Mouse (Mus musculus): ENCODE results near the gene Ghdc. TPM values are rescaled to one million over a fixed set of nuclear protein-coding genes. Genes with fewer than 3 reads are reported as not detected.

Ghdc gene
- polyA plus RNA-seq (2014; fragmentation: Illumina TruSeq; extraction: RNeasy Lipid Tissue Mini Kit (QIAGEN cat#74804); ENCODE audit: low read depth, low replicate concordance), result 16.4 TPM

DNA sequence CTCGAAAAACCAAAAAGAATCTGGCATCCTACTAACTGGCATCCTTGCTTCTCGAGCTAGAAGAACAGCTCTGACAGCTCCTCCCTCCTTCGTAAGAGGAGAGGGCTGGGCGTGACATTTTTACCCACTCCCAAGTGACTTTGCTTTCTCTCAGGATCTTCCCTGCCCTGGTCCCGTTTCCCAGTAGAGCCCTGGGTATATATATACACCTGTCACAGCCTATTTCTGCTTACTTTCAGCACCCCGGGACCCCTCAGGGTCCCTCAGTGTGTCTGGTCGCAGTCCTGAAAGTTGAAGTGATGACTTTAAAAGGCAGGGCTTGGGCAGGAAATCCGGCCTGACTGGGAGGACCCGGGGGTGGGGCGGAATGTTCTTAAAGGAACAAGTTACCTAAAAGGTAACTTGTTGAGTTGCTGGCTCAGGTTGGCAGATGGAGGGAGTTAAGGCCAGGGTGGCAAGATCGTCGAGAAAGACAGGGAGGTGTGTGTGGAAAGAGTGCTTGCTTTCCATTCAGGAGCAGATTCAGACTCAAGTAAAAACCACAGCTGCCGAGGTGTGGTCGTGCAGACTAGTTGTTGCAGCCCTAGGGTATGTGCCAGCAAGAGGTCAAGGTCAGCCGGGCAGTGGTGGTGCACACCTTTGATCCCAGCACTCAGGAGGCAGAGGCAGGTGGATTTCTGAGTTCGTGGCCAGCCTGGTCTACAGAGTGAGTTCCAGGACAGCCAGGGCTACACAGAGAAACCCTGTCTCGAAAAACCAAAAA, at the start of gene Ghdc:
Gene Ghdc, minus strand, starts transcription at position 312 of the 763 bp plus-strand sequence.

DNA sequence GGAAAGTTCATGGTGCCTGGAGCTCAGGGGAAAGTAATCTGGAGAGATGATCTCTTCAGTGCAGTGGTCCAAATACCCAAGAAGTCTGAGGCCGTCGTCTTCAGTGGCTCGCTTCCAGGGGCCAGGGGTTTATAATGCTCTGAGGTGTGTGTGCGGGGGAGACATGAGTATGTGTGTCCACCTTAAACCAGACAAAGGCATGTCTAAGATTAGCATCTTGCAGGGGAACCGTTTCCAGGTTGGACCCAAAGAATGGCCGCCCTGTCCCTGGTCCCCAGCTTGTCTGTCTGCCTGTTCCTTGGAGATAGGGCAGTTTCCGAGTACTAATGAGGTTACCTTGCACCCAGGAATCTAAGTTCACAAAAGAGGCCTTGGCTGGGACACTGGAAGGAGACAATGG, 7.9 kb downstream of the Ghdc start, which contains the start of gene Hcrt:
Gene Hcrt, minus strand, starts transcription at position 101 of the 400 bp plus-strand sequence.

DNA sequence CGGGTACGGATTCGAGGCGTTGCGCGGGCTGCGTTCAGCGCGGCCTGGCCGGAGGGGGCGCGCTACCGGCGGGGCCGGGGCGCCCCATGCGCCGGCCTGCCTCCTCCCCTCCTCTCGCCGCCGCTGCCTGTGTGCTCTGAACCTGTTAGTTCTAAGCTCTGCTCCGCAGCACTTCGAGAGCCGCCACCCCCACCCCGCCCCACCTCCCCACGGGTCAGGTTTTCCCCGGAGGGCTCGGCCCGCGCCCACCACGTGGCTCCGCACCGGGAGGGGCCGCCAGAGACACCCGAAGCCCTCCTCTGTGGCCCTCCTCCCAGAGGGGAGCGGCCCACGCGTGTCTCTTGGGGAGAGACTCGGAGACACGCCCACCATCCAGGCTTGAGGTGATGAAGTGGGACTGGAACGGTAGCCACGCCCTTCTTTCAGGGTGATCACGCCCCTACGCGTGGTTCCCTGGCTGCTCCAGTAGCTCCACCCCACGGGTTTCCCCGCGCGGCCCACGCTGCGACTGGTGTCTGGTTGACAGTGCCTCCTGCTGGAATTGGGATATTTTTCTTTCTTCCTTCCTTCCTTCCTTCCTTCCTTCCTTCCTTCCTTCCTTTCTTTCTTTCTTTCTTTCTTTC, 11.0 kb downstream of the Ghdc start, which contains the start of gene Kcnh4:
Gene Kcnh4, minus strand, starts transcription at position 332 of the 623 bp plus-strand sequence.

DNA sequence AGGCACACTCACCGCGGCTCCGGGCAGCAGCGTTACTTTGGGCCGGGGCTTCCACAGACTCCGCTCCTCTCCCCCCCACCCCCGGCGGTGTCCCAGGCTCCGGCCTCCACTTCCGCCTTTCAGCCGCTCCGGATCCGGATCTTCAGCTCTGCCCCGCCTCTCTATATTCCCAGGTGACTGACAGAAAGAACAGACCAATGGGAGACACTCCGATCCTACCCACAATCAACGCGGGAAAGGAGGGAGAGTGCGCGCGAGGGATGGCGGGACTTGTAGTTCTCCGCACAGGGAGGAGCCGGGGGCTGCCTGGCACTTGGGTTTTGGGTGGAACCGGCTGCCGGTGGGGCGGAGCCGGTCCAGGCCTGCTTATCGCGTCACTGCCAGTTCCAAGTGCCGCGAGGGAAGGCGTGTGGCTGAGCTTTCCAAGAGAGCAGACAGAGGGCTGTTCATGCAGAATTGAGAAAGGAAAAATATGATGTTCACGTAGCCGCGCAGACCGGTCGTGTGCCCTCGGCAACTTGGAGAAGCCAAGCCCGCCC, 32.6 kb downstream of the Ghdc start, which contains the start of gene Rab5c:
Gene Rab5c, minus strand, starts transcription at position 150 of the 539 bp plus-strand sequence.

Other genes with a start within 250 kb of the Ghdc start
- gene Acly, start 243.0 kb downstream of the Ghdc start, polyA plus RNA-seq (2014; fragmentation: Illumina TruSeq; extraction: RNeasy Lipid Tissue Mini Kit (QIAGEN cat#74804); ENCODE audit: low read depth, low replicate concordance), result 416 TPM
- gene Ttc25, start 225.3 kb downstream of the Ghdc start, polyA plus RNA-seq (2014; fragmentation: Illumina TruSeq; extraction: RNeasy Lipid Tissue Mini Kit (QIAGEN cat#74804); ENCODE audit: low read depth, low replicate concordance), result 7.9 TPM
- 21.8 TPM for gene Cnp, start 196.1 kb downstream of the Ghdc start, polyA plus RNA-seq (2014; fragmentation: Illumina TruSeq; extraction: RNeasy Lipid Tissue Mini Kit (QIAGEN cat#74804); ENCODE audit: low read depth, low replicate concordance)
- gene Nkiras2, start 151.7 kb downstream of the Ghdc start, polyA plus RNA-seq (2014; fragmentation: Illumina TruSeq; extraction: RNeasy Lipid Tissue Mini Kit (QIAGEN cat#74804); ENCODE audit: low read depth, low replicate concordance), result 36.0 TPM
- 171 TPM for gene Dnajc7, start 150.8 kb downstream of the Ghdc start, polyA plus RNA-seq (2014; fragmentation: Illumina TruSeq; extraction: RNeasy Lipid Tissue Mini Kit (QIAGEN cat#74804); ENCODE audit: low read depth, low replicate concordance)
- 0.17 TPM for gene Zfp385c, start 78.5 kb downstream of the Ghdc start, polyA plus RNA-seq (2014; fragmentation: Illumina TruSeq; extraction: RNeasy Lipid Tissue Mini Kit (QIAGEN cat#74804); ENCODE audit: low read depth, low replicate concordance)
- gene Dhx58, start 66.7 kb downstream of the Ghdc start, polyA plus RNA-seq (2014; fragmentation: Illumina TruSeq; extraction: RNeasy Lipid Tissue Mini Kit (QIAGEN cat#74804); ENCODE audit: low read depth, low replicate concordance), result 4.3 TPM
- gene Kat2a, start 58.5 kb downstream of the Ghdc start, polyA plus RNA-seq (2014; fragmentation: Illumina TruSeq; extraction: RNeasy Lipid Tissue Mini Kit (QIAGEN cat#74804); ENCODE audit: low read depth, low replicate concordance), result 20.7 TPM
- gene Hspb9, start 57.1 kb downstream of the Ghdc start, polyA plus RNA-seq (2014; fragmentation: Illumina TruSeq; extraction: RNeasy Lipid Tissue Mini Kit (QIAGEN cat#74804); ENCODE audit: low read depth, low replicate concordance), result 32.9 TPM
- 132 TPM for gene Rab5c, start 32.7 kb downstream of the Ghdc start, polyA plus RNA-seq (2014; fragmentation: Illumina TruSeq; extraction: RNeasy Lipid Tissue Mini Kit (QIAGEN cat#74804); ENCODE audit: low read depth, low replicate concordance)
- gene Kcnh4, start 11.0 kb downstream of the Ghdc start, polyA plus RNA-seq (2014; fragmentation: Illumina TruSeq; extraction: RNeasy Lipid Tissue Mini Kit (QIAGEN cat#74804); ENCODE audit: low read depth, low replicate concordance), result 0.60 TPM
- not detected for gene Hcrt, start 8.0 kb downstream of the Ghdc start, polyA plus RNA-seq (2014; fragmentation: Illumina TruSeq; extraction: RNeasy Lipid Tissue Mini Kit (QIAGEN cat#74804); ENCODE audit: low read depth, low replicate concordance)
- gene Stat5b, start 79.8 kb upstream of the Ghdc start, polyA plus RNA-seq (2014; fragmentation: Illumina TruSeq; extraction: RNeasy Lipid Tissue Mini Kit (QIAGEN cat#74804); ENCODE audit: low read depth, low replicate concordance), result 23.3 TPM
- gene Stat5a, start 88.4 kb upstream of the Ghdc start, polyA plus RNA-seq (2014; fragmentation: Illumina TruSeq; extraction: RNeasy Lipid Tissue Mini Kit (QIAGEN cat#74804); ENCODE audit: low read depth, low replicate concordance), result 31.5 TPM
- 70.6 TPM for gene Stat3, start 168.6 kb upstream of the Ghdc start, polyA plus RNA-seq (2014; fragmentation: Illumina TruSeq; extraction: RNeasy Lipid Tissue Mini Kit (QIAGEN cat#74804); ENCODE audit: low read depth, low replicate concordance)
- gene Cavin1, start 199.9 kb upstream of the Ghdc start, polyA plus RNA-seq (2014; fragmentation: Illumina TruSeq; extraction: RNeasy Lipid Tissue Mini Kit (QIAGEN cat#74804); ENCODE audit: low read depth, low replicate concordance), result 278 TPM
- 100 TPM for gene Atp6v0a1, start 238.5 kb upstream of the Ghdc start, polyA plus RNA-seq (2014; fragmentation: Illumina TruSeq; extraction: RNeasy Lipid Tissue Mini Kit (QIAGEN cat#74804); ENCODE audit: low read depth, low replicate concordance)

Data from adipose tissue, adult 10 weeks (tissue).